Mouse (Mus musculus) forebrain, postnatal 0 days (tissue): Measurements from ENCODE around the gene Gjd2. TPM values are rescaled to one million over a fixed set of nuclear protein-coding genes. Genes with fewer than 3 reads are reported as not detected.

ENCODE experiments used
- ATAC-seq: fragments of 200-750 bp; cut with Nextera tagmentation; 2 replicates; pipeline ENCODE4 v1.8.0; 2017; ENCODE audit warnings: mild to moderate bottlenecking, moderate library complexity
- DNase-seq: peaks from one replicate; pipeline ENCODE4 v3.0.0-alpha.2; 2015
- H3K27ac ChIP-seq: fragments of 300-500 bp; sonication (generic); 2 replicates; pipeline ENCODE4 v1.5.1; 2014; ENCODE audit warnings: low read depth, mild to moderate bottlenecking, antibody characterized with exemption, low read length, moderate library complexity, mixed read lengths
- H3K27me3 ChIP-seq: fragments of 300-500 bp; sonication (generic); 2 replicates; pipeline ENCODE4 v1.6.1; 2014; ENCODE audit warnings: mild to moderate bottlenecking, low read length, mixed read lengths; ENCODE audit not compliant: insufficient read depth
- H3K36me3 ChIP-seq: fragments of 300-500 bp; sonication (generic); 2 replicates; pipeline ENCODE4 v1.6.1; 2014; ENCODE audit warnings: mild to moderate bottlenecking, moderate library complexity; ENCODE audit not compliant: insufficient read depth
- H3K4me1 ChIP-seq: fragments of 300-500 bp; sonication (generic); 2 replicates; pipeline ENCODE4 v1.6.1; 2014; ENCODE audit warnings: antibody characterized with exemption; ENCODE audit not compliant: insufficient read depth
- H3K4me2 ChIP-seq: fragments of 300-500 bp; sonication (generic); 2 replicates; pipeline ENCODE4 v1.6.1; 2014; ENCODE audit warnings: low read depth, mild to moderate bottlenecking, moderate library complexity
- H3K4me3 ChIP-seq: fragments of 300-500 bp; sonication (generic); 2 replicates; pipeline ENCODE4 v1.5.1; 2014; ENCODE audit warnings: low read depth, low read length, mixed read lengths
- H3K9ac ChIP-seq: fragments of 300-500 bp; sonication (generic); 2 replicates; pipeline ENCODE4 v1.6.1; 2014; ENCODE audit warnings: mild to moderate bottlenecking
- H3K9me3 ChIP-seq: fragments of 300-500 bp; sonication (generic); 2 replicates; pipeline ENCODE4 v1.6.1; 2016; ENCODE audit warnings: low read length
- CTCF ChIP-seq: sonication (generic); IDR thresholded peaks from 2 replicates; pipeline ENCODE4 v1.5.1; 2016; ENCODE audit warnings: antibody characterized with exemption, control low read depth, low read depth
- WGBS: fragments of 180-500 bp; shearing (Covaris S2); extraction: QIAGEN DNeasy Blood & Tissue Kit; methylation state at CpG from one replicate; pipeline ENCODE4 v1.1.7; 2014; 5-methylcytosine and 5-hydroxymethylcytosine counted together
- polyA plus RNA-seq: library from polyadenylated mRNA; unstranded; fragments of >200 nt; fragmentation: Nextera tagmentation; extraction: Ambion mirVana; gene quantifications from 2 replicates; pipeline ENCODE4 v1.2.1, GENCODE M21; 2015
- total RNA-seq: library from RNA; depleted of rRNA; stranded (reverse); fragments of >200 nt; gene quantifications from 2 replicates; pipeline ENCODE4 v1.2.3, GENCODE M21; 2014

The Gjd2 gene
- total and polyA plus RNA-seq, 2 experiments from 2014 or later = 6.6 to 37.7 TPM

- peak overlapping the region; percentile 81 for H3K4me2 ChIP-seq
- H3K27ac ChIP-seq = peak overlapping the region; percentile 76
- DNase-seq = peak; percentile 67
- peaks cover 9% of the 10 kb centered on the region; the same call in 1 of the 2 replicates for H3K27me3 ChIP-seq
- 1% methylated on average over 19 of the region's 19 CpGs for WGBS
- H3K36me3 ChIP-seq = no peaks in the 10 kb centered on the region
- peak; percentile 74 for ATAC-seq
- no peaks in the 10 kb centered on the region for H3K4me1 ChIP-seq
- TF ChIP-seq CTCF = no peak
- peak overlapping the region; percentile 83 for H3K9ac ChIP-seq
- H3K4me3 ChIP-seq = peak overlapping the region; percentile 60
- H3K9me3 ChIP-seq = no peaks in the 10 kb centered on the region
Measured at GRCm38 (mm10) chr2:114012749-114013211, 639 bp downstream of the Gjd2 start.

DNA sequence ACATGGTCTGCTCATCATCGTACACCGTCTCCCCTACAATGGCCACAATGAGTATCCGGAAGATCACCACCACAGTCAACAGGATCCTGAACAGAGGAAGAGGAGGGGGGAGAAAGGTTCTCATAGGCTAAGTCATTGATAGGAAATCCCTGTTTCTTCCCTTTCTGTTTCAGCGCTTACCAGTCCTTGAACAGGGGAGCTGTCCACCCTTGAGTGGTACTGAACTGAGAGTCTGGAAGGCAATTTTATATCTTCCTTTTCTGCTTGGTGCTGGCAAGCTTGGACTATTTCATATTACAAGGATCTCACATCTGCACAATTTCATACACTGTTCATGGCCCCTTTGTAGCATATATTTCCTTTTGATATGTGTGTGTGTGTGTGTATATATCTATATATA lies 1.6 kb downstream of the Gjd2 start:
- no peak overlapping the region for H3K27ac ChIP-seq

GRCm38 (mm10) chr2:114008321-114008720 lies 5.1 kb downstream of the Gjd2 start:
- WGBS = 67% methylated on average over 2 of the region's 2 CpGs

More for the DNA sequence above, 1.6 kb downstream of the Gjd2 start:
- peaks cover 3% of the 10 kb centered on the region; the same call in 1 of the 2 replicates for H3K27me3 ChIP-seq
- no peaks in the 10 kb centered on the region for H3K4me1 ChIP-seq
- no peak for TF ChIP-seq CTCF
- 51% methylated on average over 4 of the region's 4 CpGs for WGBS
- H3K4me3 ChIP-seq = peak overlapping the region; percentile 60; the same call in 1 of the 2 replicates
- H3K9ac ChIP-seq = no peak overlapping the region
- H3K4me2 ChIP-seq = peak overlapping the region; percentile 81
- ATAC-seq (no peak), DNase-seq (peak; percentile 30)
- no peaks in the 10 kb centered on the region for H3K9me3 ChIP-seq
- no peaks in the 10 kb centered on the region for H3K36me3 ChIP-seq

DNA sequence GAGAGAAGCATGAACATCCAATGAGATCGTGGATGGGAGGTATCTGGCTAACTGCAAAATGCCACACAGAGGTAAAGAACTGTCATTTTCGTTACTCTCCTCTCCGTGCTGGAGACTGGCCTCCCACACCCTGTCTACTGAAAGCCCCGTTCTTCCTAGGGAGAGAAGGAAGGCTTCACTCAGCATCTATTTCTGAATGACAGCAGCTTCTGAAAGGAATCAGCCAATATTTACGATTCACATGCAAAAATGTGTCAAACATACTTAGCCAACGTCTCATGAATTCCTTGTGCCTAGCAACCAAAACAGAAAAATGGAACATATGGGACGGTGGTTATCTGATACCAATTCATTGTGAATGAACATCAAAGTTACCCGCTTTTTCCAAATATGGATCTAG lies 15.9 kb downstream of the Gjd2 start:
- ATAC-seq (peak; percentile 65), DNase-seq (peak; percentile 50)
- Histone ChIP-seq H3K27ac (no peak overlapping the region), H3K27me3 (no peaks in the 10 kb centered on the region), H3K4me3 (no peak overlapping the region), H3K36me3 (no peaks in the 10 kb centered on the region), H3K4me1 (peaks cover 5% of the 10 kb centered on the region; the same call in 1 of the 2 replicates), H3K4me2 (no peak overlapping the region), H3K9me3 (no peaks in the 10 kb centered on the region), H3K9ac (no peak overlapping the region)
- no peak for TF ChIP-seq CTCF
- WGBS = 34% methylated on average over 8 of the region's 8 CpGs

More at GRCm38 (mm10) chr2:114008321-114008720, 5.1 kb downstream of the Gjd2 start:
- TF ChIP-seq CTCF = no peak
- ATAC-seq = peak; percentile 25; the same call in 1 of the 2 replicates
- Histone ChIP-seq H3K4me2 (no peak overlapping the region), H3K4me3 (no peak overlapping the region), H3K9me3 (no peaks in the 10 kb centered on the region), H3K27ac (no peak overlapping the region), H3K9ac (no peak overlapping the region), H3K4me1 (no peaks in the 10 kb centered on the region), H3K36me3 (no peaks in the 10 kb centered on the region), H3K27me3 (peaks cover 3% of the 10 kb centered on the region; the same call in 1 of the 2 replicates)
- peak; percentile 15 for DNase-seq

- Histone ChIP-seq H3K27me3 (no peaks in the 10 kb centered on the region), H3K4me2 (no peak overlapping the region), H3K4me1 (peaks cover 5% of the 10 kb centered on the region; the same call in 1 of the 2 replicates), H3K9me3 (no peaks in the 10 kb centered on the region), H3K36me3 (no peaks in the 10 kb centered on the region), H3K27ac (no peak overlapping the region), H3K9ac (no peak overlapping the region), H3K4me3 (no peak overlapping the region)
- no peak for DNase-seq
- peak; percentile 59 for ATAC-seq
- no peak for TF ChIP-seq CTCF
Measured at GRCm38 (mm10) chr2:113996930-113997329, 16.5 kb downstream of the Gjd2 start.

- Histone ChIP-seq H3K27me3 (no peaks in the 10 kb centered on the region), H3K4me2 (no peak overlapping the region), H3K9me3 (no peaks in the 10 kb centered on the region), H3K4me3 (no peak overlapping the region), H3K27ac (no peak overlapping the region), H3K4me1 (no peaks in the 10 kb centered on the region), H3K36me3 (no peaks in the 10 kb centered on the region), H3K9ac (no peak overlapping the region)
- TF ChIP-seq CTCF = no peak
- WGBS = 74% methylated on average over 2 of the region's 2 CpGs
- peak; percentile 7 for DNase-seq
- ATAC-seq = no peak
Measured at GRCm38 (mm10) chr2:113984890-113985289, 28.5 kb downstream of the Gjd2 start.

DNA sequence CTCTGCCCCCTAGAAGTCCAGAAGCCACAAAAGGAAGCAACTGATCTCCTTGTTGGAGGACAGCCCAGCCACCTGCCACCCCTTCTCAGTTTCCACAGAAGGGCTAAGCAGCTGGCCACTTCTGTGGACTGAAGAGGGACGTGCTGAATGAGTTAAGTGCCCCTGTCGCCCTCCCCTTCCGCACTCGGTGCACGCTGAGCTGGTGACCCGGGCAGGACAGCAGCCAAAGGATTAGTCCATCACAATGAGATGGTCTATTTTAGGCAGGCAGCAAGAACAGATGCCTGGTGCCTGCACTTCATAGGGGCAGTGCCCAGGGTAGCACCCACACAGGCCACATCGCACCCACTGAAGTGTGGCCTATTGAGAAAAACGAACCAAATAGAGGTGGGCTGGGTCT lies 32.8 kb downstream of the Gjd2 start:
- H3K27me3 ChIP-seq = no peaks in the 10 kb centered on the region
- H3K36me3 ChIP-seq = no peaks in the 10 kb centered on the region
- no peak overlapping the region for H3K27ac ChIP-seq
- no peak for TF ChIP-seq CTCF
- no peak overlapping the region for H3K9ac ChIP-seq
- no peak overlapping the region for H3K4me2 ChIP-seq
- DNase-seq = peak; percentile 8
- ATAC-seq = peak; percentile 77
- no peaks in the 10 kb centered on the region for H3K9me3 ChIP-seq
- no peaks in the 10 kb centered on the region for H3K4me1 ChIP-seq
- 34% methylated on average over 8 of the region's 8 CpGs for WGBS
- no peak overlapping the region for H3K4me3 ChIP-seq
